Mouse (Mus musculus): Measurements from ENCODE around the gene Tnfrsf26.

Tnfrsf26 gene

GRCm38 (mm10) chr7:143599428-143600230 lies 28.9 kb downstream of the Tnfrsf26 start, which contains the start of gene Cars:
Gene Cars (minus strand): TSS chr7:143600090.
- peak; percentile 99 for DNase-seq (ENCODE audit: low read depth, low spot score)

- no peak for DNase-seq (ENCODE audit: low read depth, low spot score)
These were observed 33.7 kb downstream of the Tnfrsf26 start for GRCm38 (mm10) chr7:143594865-143595264.

GRCm38 (mm10) chr7:143592255-143592654 lies 36.3 kb downstream of the Tnfrsf26 start:
- no peak for DNase-seq (ENCODE audit: low read depth, low spot score)

- no peak for DNase-seq (ENCODE audit: low read depth, low spot score)
These were observed 40.5 kb downstream of the Tnfrsf26 start for GRCm38 (mm10) chr7:143588006-143588405.

GRCm38 (mm10) chr7:143587586-143587985 lies 40.9 kb downstream of the Tnfrsf26 start:
- no peak for DNase-seq (ENCODE audit: low read depth, low spot score)

- DNase-seq (ENCODE audit: low read depth, low spot score) = peak; percentile 78
These were observed 44.6 kb downstream of the Tnfrsf26 start for GRCm38 (mm10) chr7:143583956-143584355.

GRCm38 (mm10) chr7:143583025-143583424 lies 45.5 kb downstream of the Tnfrsf26 start:
- DNase-seq (ENCODE audit: low read depth, low spot score) = no peak

GRCm38 (mm10) chr7:143575751-143576150 lies 52.8 kb downstream of the Tnfrsf26 start:
- no peak for DNase-seq (ENCODE audit: low read depth, low spot score)

- no peak for DNase-seq (ENCODE audit: low read depth, low spot score)
These were observed 62.9 kb downstream of the Tnfrsf26 start for GRCm38 (mm10) chr7:143565648-143566039.

GRCm38 (mm10) chr7:143565015-143565647 lies 63.4 kb downstream of the Tnfrsf26 start:
- no peak for DNase-seq (ENCODE audit: low read depth, low spot score)

GRCm38 (mm10) chr7:143563787-143564186 lies 64.7 kb downstream of the Tnfrsf26 start:
- DNase-seq (ENCODE audit: low read depth, low spot score) = no peak
